Mouse (Mus musculus): ENCODE measurements around the gene Abhd14b. TPM values are rescaled to one million over a fixed set of nuclear protein-coding genes. Genes with fewer than 3 reads are reported as not detected.

Abhd14b gene
- polyA plus RNA-seq, 1 experiment from 2014 or later, result 6.8 TPM

Other genes starting within 250 kb of the Abhd14b start
- gene Ppm1m, start 247.7 kb upstream of the Abhd14b start, polyA plus RNA-seq (2014; fragmentation: Nextera tagmentation; extraction: Ambion mirVana), result 11.3 and 13.1 TPM in 2 replicates
- 46.4 and 55.4 TPM in 2 replicates for gene Twf2, start 244.4 kb upstream of the Abhd14b start, polyA plus RNA-seq (2014; fragmentation: Nextera tagmentation; extraction: Ambion mirVana)
- gene Tlr9, start 224.9 kb upstream of the Abhd14b start, polyA plus RNA-seq (2014; fragmentation: Nextera tagmentation; extraction: Ambion mirVana), result 0.08 and 0.09 TPM in 2 replicates
- 93.0 and 101 TPM in 2 replicates for gene Alas1, start 198.8 kb upstream of the Abhd14b start, polyA plus RNA-seq (2014; fragmentation: Nextera tagmentation; extraction: Ambion mirVana)
- gene Poc1a, start 166.4 kb upstream of the Abhd14b start, polyA plus RNA-seq (2014; fragmentation: Nextera tagmentation; extraction: Ambion mirVana), result 7.1 and 8.4 TPM in 2 replicates
- gene Dusp7, start 78.8 kb upstream of the Abhd14b start, polyA plus RNA-seq (2014; fragmentation: Nextera tagmentation; extraction: Ambion mirVana), result 16.2 and 19.9 TPM in 2 replicates
- gene Rpl29, start 18.0 kb upstream of the Abhd14b start, polyA plus RNA-seq (2014; fragmentation: Nextera tagmentation; extraction: Ambion mirVana), result 708 and 777 TPM in 2 replicates
- gene Acy1, start 9.1 kb upstream of the Abhd14b start, polyA plus RNA-seq (2014; fragmentation: Nextera tagmentation; extraction: Ambion mirVana), result 19.1 and 21.6 TPM in 2 replicates
- gene Abhd14a, start 219 bp downstream of the Abhd14b start, polyA plus RNA-seq (2014; fragmentation: Nextera tagmentation; extraction: Ambion mirVana), result 51.2 and 68.8 TPM in 2 replicates
- gene Pcbp4, start 5.8 kb downstream of the Abhd14b start, polyA plus RNA-seq (2014; fragmentation: Nextera tagmentation; extraction: Ambion mirVana), result 219 and 247 TPM in 2 replicates
- 0.93 and 1.00 TPM in 2 replicates for gene Gpr62, start 18.5 kb downstream of the Abhd14b start, polyA plus RNA-seq (2014; fragmentation: Nextera tagmentation; extraction: Ambion mirVana)
- gene Rrp9, start 28.5 kb downstream of the Abhd14b start, polyA plus RNA-seq (2014; fragmentation: Nextera tagmentation; extraction: Ambion mirVana), result 41.0 and 41.2 TPM in 2 replicates
- 0.28 and 0.76 TPM in 2 replicates for gene Parp3, start 29.5 kb downstream of the Abhd14b start, polyA plus RNA-seq (2014; fragmentation: Nextera tagmentation; extraction: Ambion mirVana)
- gene Iqcf1, start 52.5 kb downstream of the Abhd14b start, polyA plus RNA-seq (2014; fragmentation: Nextera tagmentation; extraction: Ambion mirVana), result not detected in 2 replicates
- gene Iqcf5, start 67.1 kb downstream of the Abhd14b start, polyA plus RNA-seq (2014; fragmentation: Nextera tagmentation; extraction: Ambion mirVana), result not detected in 2 replicates
- gene Iqcf3, start 114.2 kb downstream of the Abhd14b start, polyA plus RNA-seq (2014; fragmentation: Nextera tagmentation; extraction: Ambion mirVana), result not detected in 2 replicates
- gene Iqcf4, start 123.5 kb downstream of the Abhd14b start, polyA plus RNA-seq (2014; fragmentation: Nextera tagmentation; extraction: Ambion mirVana), result not detected in 2 replicates
- not detected in 2 replicates for gene Iqcf6, start 179.1 kb downstream of the Abhd14b start, polyA plus RNA-seq (2014; fragmentation: Nextera tagmentation; extraction: Ambion mirVana)
- gene Grm2, start 208.6 kb downstream of the Abhd14b start, polyA plus RNA-seq (2014; fragmentation: Nextera tagmentation; extraction: Ambion mirVana), result 11.7 and 13.9 TPM in 2 replicates
- gene Tex264, start 238.5 kb downstream of the Abhd14b start, polyA plus RNA-seq (2014; fragmentation: Nextera tagmentation; extraction: Ambion mirVana), result 48.3 and 53.6 TPM in 2 replicates